Mouse (Mus musculus) lung, postnatal 0 days (tissue): Measurements from ENCODE around the gene Tgfb2.

Source experiments
- CTCF ChIP-seq: IDR thresholded peaks from 2 replicates; pipeline ENCODE4 v1.5.1; 2016; ENCODE audit warnings: antibody characterized with exemption, mild to moderate bottlenecking
- EP300 ChIP-seq: IDR thresholded peaks from 2 replicates; pipeline ENCODE4 v1.6.1; 2016; ENCODE audit warnings: antibody characterized with exemption, mild to moderate bottlenecking, control low read depth

DNA sequence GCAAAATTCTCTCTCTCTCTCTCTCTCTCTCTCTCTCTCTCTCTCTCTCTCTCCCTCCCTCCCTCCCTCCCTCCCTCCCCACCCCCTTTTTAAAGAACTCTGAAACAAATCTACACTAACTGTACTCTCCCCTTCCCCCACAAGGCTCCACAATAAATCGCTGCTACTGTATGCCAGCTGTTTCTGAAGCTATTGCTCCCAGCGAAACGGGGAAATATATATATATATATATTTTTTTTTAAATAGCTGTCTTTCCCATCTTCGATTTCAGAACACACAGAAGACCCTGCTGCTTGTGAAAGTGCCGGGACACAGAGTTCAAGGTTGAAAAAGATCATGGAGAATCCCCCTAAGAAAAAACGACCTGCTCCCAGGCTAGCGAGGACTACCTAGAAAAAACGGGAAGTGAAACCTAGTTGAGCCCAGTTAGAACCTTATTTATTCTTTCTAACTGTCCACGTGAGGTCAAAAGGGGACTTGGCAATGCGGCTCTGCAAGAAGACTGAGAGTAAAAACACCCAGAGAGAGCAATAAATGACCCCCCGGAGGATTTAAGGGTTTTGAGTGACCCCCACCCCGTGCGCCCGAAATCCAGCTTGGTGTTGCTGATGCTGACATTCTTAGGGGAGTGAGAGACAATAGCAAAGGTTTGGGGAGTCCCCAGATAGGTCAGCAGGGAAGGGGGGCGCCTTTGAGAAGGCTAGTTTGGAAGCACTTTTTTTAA, 2.4 kb downstream of the Tgfb2 start:
- TF ChIP-seq CTCF (no peak), EP300 (no peak)
